Mouse (Mus musculus) heart, embryonic 14.5 days (tissue): ENCODE measurements around the gene Tmc2. TPM values are rescaled to one million over a fixed set of nuclear protein-coding genes. Genes with fewer than 3 reads are reported as not detected.

Experiments used
- ATAC-seq: fragments of 200-750 bp; cut with Nextera tagmentation; 2 replicates; pipeline ENCODE4 v1.8.0; 2017; ENCODE audit warnings: low read depth, moderate TSS enrichment; ENCODE audit not compliant: insufficient number of reproducible peaks, insufficient read depth, low FRiP score
- H3K27ac ChIP-seq, 2 experiments: fragments of 200-500 bp in 1 of 2; fragments of 300-500 bp in 1 of 2; sonication (generic) in 1 of 2; replicated peaks in 1 of 2; 2 replicates each; pipeline ENCODE4 v1.5.1; 2012 to 2014; ENCODE audit warnings: low read depth in 2 of 2, low read length in 2 of 2, control low read depth in 1 of 2, mild to moderate bottlenecking in 1 of 2, mixed read lengths in 1 of 2; ENCODE audit not compliant: control insufficient read depth in 1 of 2, insufficient read depth in 1 of 2
- H3K27me3 ChIP-seq: fragments of 300-500 bp; sonication (generic); 2 replicates; pipeline ENCODE4 v1.6.1; 2014; ENCODE audit warnings: mild to moderate bottlenecking, low read length, control low read depth; ENCODE audit not compliant: control insufficient read depth, insufficient read depth
- H3K36me3 ChIP-seq: fragments of 300-500 bp; sonication (generic); 2 replicates; pipeline ENCODE4 v1.6.1; 2014; ENCODE audit warnings: mild to moderate bottlenecking, control low read depth, low read length, mixed read lengths; ENCODE audit not compliant: control insufficient read depth, insufficient read depth
- H3K4me1 ChIP-seq, 2 experiments: fragments of 200-500 bp in 1 of 2; fragments of 300-500 bp in 1 of 2; sonication (generic) in 1 of 2; 2 replicates each; pipeline ENCODE4 v1.6.1; 2012 to 2014; ENCODE audit warnings: low read length in 2 of 2, control low read depth in 1 of 2, mixed read lengths in 1 of 2; ENCODE audit not compliant: control insufficient read depth in 2 of 2, insufficient read depth in 2 of 2
- H3K4me2 ChIP-seq: fragments of 300-500 bp; sonication (generic); 2 replicates; pipeline ENCODE4 v1.6.1; 2014; ENCODE audit warnings: mild to moderate bottlenecking, low read length
- H3K4me3 ChIP-seq, 2 experiments: fragments of 200-500 bp in 1 of 2; fragments of 300-500 bp in 1 of 2; sonication (generic) in 1 of 2; 2 replicates each; pipeline ENCODE4 v1.5.1; 2012 to 2014; ENCODE audit warnings: low read length in 2 of 2, mild to moderate bottlenecking in 2 of 2, control low read depth in 1 of 2, low read depth in 1 of 2, moderate library complexity in 1 of 2; ENCODE audit not compliant: control insufficient read depth in 1 of 2, insufficient read depth in 1 of 2
- H3K9ac ChIP-seq: fragments of 300-500 bp; sonication (generic); 2 replicates; pipeline ENCODE4 v1.6.1; 2014; ENCODE audit warnings: mild to moderate bottlenecking, low read length
- H3K9me3 ChIP-seq: fragments of 300-500 bp; sonication (generic); 2 replicates; pipeline ENCODE4 v1.6.1; 2016; ENCODE audit warnings: low read length, control low read depth; ENCODE audit not compliant: control insufficient read depth
- WGBS: fragments of 180-500 bp; shearing (Covaris S2); extraction: QIAGEN DNeasy Blood & Tissue Kit; methylation state at CpG from one replicate; pipeline ENCODE4 v1.1.7; 2014; 5-methylcytosine and 5-hydroxymethylcytosine counted together
- polyA plus RNA-seq: library from polyadenylated mRNA; unstranded; fragments of >200 nt; fragmentation: Nextera tagmentation; extraction: Ambion mirVana; gene quantifications from 2 replicates; pipeline ENCODE4 v1.2.1, GENCODE M21; 2014

Gene Tmc2
- polyA plus RNA-seq, 1 experiment from 2014 or later, result not detected

DNA sequence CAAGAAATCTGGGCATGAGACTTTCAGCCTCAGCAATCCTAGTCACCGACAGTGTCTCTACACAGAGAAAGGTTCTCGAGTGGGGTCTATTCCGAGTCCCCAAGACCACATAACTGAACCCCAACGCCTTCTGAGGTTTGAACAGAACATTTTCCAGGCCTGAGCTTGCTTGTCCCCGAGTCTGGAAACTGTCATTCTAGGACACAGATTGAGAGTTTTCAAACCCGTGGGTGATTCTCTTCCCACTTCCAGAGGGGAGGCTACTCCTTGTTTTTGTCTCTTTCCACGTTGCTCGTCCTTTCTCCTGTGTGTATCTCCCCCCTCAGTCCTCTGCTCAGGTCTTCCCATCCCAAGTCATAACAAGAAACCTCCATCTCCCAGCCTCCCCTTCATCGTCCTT is 102.6 kb downstream of the Tmc2 start:
- H3K27ac ChIP-seq, result no peak overlapping the region
- H3K9ac ChIP-seq, result no peak overlapping the region
- H3K4me3 ChIP-seq, result no peak overlapping the region
- peaks cover 51% of the 10 kb centered on the region for H3K27me3 ChIP-seq
- peaks cover 4 to 9% of the 10 kb centered on the region in 2 experiments; a peak in 3 of 4 replicates for H3K4me1 ChIP-seq
- no peak overlapping the region for H3K4me2 ChIP-seq
- ATAC-seq, result no peak
- H3K36me3 ChIP-seq, result no peaks in the 10 kb centered on the region
- H3K9me3 ChIP-seq, result no peaks in the 10 kb centered on the region
- 71% methylated on average over 9 of the region's 9 CpGs for WGBS

DNA sequence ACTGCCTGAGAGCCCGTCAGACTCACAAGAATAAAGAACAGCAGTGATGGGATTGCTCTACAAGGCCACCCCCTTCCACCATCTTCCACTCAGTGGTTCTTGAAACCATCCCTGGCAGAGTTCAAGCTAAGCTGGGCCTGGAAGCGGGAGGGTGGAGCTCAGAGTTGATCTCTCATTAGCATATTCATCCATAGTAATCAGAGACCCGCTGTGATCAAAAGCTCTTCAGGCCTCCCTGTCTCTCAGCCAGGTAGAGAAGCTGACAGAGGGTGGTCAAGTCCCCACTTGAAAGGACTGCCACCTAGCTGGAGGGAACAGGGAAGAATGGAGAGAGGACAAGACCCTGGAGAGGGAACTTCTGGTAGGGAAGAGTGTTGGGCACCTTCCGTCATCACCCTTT is 108.0 kb downstream of the Tmc2 start:
- H3K27ac ChIP-seq, result no peak overlapping the region
- 51% methylated on average over 4 of the region's 4 CpGs for WGBS
- H3K4me3 ChIP-seq, result no peak overlapping the region
- H3K9ac ChIP-seq, result no peak overlapping the region
- no peak overlapping the region for H3K4me2 ChIP-seq
- H3K4me1 ChIP-seq, result no peaks in the 10 kb centered on the region
- ATAC-seq, result no peak
- peaks cover 8% of the 10 kb centered on the region; the same call in 1 of the 2 replicates for H3K27me3 ChIP-seq
- H3K9me3 ChIP-seq, result no peaks in the 10 kb centered on the region
- 0 out of 2 replicates have a peak, but pooled peaks cover 3% of the 10 kb centered on the region for H3K36me3 ChIP-seq

Other genes with a start within 250 kb of the Tmc2 start
- gene Tgm3, start 182.8 kb upstream of the Tmc2 start, polyA plus RNA-seq, result 0.08 TPM in 1 of 2 replicates, not detected in the other
- gene Tgm6, start 82.8 kb upstream of the Tmc2 start, polyA plus RNA-seq, result not detected in 2 replicates
- 414 and 435 TPM in 2 replicates for gene Snrpb, start 15.8 kb upstream of the Tmc2 start, polyA plus RNA-seq
- gene Nop56, start 79.2 kb downstream of the Tmc2 start, polyA plus RNA-seq, result 110 and 124 TPM in 2 replicates
- gene Idh3b, start 89.4 kb downstream of the Tmc2 start, polyA plus RNA-seq, result 326 and 327 TPM in 2 replicates
- 0.71 and 0.93 TPM in 2 replicates for gene Ebf4, start 100.0 kb downstream of the Tmc2 start, polyA plus RNA-seq
- gene Cpxm1, start 202.4 kb downstream of the Tmc2 start, polyA plus RNA-seq, result 22.0 and 26.2 TPM in 2 replicates
- not detected in 2 replicates for gene Gm28372, start 210.0 kb downstream of the Tmc2 start, polyA plus RNA-seq
- gene 1700020A23Rik, start 210.1 kb downstream of the Tmc2 start, polyA plus RNA-seq, result not detected in 2 replicates
- not detected in 2 replicates for gene Tmem239, start 211.3 kb downstream of the Tmc2 start, polyA plus RNA-seq
- gene Vps16, start 229.1 kb downstream of the Tmc2 start, polyA plus RNA-seq, result 40.4 and 43.8 TPM in 2 replicates
- 5.2 and 6.7 TPM in 2 replicates for gene Pced1a, start 229.5 kb downstream of the Tmc2 start, polyA plus RNA-seq